Mouse (Mus musculus): ENCODE data around the gene Slc22a20.

- TF ChIP-seq CTCF (IDR thresholded peaks at IDR 0.05; ENCODE audit: control insufficient read depth, insufficient read depth, low read length) (no peak), POLR2A (IDR thresholded peaks at IDR 0.05; ENCODE audit: borderline replicate concordance, control insufficient read depth, low read depth, low read length) (no peak)
Observed at GRCm38 (mm10) chr19:5928546-5928945, 57.4 kb downstream of the Slc22a20 start.
